Mouse (Mus musculus) E14TG2a.4 (cell line): Measurements from ENCODE around the gene Aldh1a1.

Experiments used
- CTCF ChIP-seq: conservative IDR thresholded peaks from 2 replicates; pipeline ENCODE4 v1.5.1; 2014; ENCODE audit warnings: low read length
- NANOG ChIP-seq: IDR thresholded peaks from 2 replicates; pipeline ENCODE4 v1.6.1; 2014; ENCODE audit warnings: borderline replicate concordance, low read length, mixed read lengths

DNA sequence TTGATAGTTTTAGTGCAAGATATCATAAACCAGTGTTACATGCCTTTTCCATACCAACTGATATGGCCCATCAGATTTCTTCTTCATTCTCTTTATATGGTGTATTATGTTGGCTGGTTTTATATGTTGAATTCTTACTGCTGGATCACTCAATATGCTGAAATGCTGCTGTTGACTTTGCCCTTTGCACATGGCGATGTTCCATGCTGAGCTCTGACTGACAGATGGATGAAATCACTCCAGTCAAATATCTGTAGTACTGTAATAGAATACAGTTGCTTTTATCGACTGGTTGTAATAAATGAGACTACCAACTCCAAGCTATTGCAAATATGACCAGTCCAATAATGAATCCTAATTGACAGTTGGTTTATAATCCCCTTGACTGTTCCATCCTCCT is 19.5 kb downstream of the Aldh1a1 start:
- TF ChIP-seq CTCF (no peak), NANOG (no peak)
